Mouse (Mus musculus) B cell, adult 2 months (primary cell): Measurements from ENCODE around the gene Hadha.

Experiments
- DNase-seq, 2 experiments: peaks; one replicate each; pipeline ENCODE4 v3.0.0; 2022

Hadha gene

DNA sequence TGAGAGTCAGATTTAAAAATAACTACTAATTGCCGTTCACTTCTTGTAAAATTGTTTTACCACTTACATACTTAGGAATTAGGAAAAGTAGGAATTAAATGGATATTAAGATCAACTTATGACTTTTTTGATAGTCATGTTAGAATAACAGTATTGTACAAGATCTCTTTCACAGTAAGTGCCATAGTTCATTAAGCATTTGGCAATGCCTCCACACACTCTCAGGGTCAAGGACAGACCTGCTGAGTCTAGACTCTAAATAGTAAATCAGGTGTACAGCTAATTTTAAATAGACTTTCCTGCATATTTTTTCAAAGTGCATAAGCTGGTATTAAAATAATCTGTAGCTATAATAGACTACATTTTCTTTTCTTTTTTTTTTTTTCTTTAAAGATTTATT is 2.5 kb downstream of the Hadha start:
- DNase-seq, result no peak

DNA sequence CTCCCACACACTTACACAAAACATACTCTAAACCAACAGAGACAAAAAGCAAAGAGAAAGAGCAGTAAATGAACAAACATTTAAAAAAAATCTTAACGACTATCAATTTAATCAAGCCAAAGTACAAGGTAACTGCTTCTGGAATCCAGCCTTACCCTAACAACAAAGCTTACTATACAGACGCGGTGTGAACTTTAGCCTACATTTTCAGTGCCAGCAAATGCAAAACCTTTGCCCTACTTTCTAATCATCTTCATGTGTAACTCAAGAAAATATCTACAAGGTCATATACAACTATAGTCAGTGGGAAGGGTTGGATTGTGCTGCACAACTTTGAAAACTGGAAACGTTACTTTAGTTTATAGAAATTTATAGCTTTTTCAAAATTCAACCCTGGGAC is 3.0 kb downstream of the Hadha start:
- DNase-seq, result no peak

DNA sequence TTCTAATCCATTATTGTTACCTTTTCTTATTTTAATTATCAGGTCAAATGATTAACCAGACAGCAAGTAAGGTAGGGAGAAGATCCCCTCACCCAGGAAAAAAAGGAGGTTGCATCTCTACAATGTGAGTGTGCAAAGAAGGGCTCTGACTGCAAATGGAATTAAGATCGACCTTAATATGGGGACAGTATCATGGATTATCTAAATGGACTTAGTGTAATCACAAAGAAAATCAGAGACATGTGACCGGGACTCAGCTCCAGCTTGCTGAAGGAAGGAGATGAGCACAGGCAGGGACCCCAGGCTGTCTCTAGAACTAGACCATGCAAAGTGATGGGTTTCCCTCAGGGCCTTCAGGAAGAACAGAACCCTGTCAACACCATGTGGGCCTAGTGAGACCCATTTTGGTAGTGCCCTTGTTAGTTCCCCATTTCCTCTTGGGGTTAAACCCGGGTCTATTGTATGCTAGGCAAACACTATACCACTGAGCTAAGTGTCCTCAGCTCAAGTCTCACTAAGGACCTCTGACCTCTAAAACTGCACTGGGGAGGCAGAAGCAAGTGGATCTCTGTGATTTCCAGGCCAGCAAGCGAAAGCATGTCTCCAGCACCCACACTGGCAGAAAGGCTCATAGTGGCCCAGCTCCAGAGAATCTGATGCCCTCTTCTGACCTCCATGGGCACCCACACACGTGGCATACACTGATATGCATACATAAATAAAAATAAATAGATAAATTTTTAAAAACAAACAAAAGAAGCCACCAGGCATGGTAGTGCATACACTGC is 6.6 kb downstream of the Hadha start:
- no peak for DNase-seq

DNA sequence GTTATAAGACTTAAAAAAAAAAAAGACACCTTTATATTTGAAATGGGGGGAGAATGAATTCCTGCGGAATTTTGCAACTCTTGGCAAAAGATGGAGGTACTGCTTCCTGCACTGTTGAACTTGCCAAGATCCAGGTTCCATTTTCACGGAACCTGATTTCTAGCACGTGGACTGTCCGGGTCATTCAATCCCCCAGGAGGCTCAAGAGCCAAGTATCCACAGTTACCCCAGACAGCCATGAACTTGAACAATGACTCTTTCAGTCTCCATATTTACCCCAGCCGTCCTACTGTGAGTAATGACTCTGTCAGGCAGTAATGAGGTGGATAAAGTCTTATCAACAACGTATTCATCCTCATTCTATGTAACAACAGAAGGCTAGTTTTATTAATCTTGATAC is 8.4 kb downstream of the Hadha start:
- no peak for DNase-seq

DNA sequence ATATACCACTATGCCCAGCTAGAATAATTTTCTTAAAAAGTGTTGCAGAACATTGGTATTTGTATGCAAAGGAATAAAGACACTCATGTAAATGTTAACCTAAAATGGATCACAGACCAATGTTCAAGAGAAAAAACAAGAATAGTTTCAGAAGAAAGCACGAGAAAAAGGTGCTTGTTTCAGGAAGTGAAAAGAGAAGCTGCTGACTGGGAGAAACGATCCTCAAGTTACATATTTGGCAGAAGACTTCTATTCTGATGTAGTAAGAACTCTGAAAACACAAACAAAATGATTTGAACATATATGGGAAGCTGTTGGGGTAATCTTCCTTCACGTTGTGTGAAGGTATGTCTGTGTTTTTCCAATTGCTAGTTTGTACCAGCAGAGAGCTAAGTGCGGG is 16.8 kb downstream of the Hadha start:
- no peak for DNase-seq

DNA sequence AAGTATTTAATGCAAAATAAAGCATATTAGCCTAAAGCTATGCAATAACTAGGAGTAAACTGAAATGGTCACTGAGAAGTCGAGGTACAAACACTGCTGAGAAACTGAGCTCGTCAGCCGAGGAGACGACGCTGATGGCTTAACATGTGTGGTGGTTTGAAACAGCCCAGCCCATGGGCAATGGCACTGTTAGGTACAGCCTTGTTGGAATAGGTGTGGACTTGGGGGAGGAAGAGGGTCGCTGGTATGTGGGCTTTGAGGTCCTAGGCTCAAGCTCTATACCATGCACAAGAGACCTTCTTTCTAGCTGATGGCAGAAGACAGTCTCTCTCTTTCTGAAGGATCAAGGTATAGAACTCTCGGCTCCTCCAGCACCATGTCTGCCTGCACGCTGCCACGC is 17.7 kb downstream of the Hadha start:
- no peak for DNase-seq

DNA sequence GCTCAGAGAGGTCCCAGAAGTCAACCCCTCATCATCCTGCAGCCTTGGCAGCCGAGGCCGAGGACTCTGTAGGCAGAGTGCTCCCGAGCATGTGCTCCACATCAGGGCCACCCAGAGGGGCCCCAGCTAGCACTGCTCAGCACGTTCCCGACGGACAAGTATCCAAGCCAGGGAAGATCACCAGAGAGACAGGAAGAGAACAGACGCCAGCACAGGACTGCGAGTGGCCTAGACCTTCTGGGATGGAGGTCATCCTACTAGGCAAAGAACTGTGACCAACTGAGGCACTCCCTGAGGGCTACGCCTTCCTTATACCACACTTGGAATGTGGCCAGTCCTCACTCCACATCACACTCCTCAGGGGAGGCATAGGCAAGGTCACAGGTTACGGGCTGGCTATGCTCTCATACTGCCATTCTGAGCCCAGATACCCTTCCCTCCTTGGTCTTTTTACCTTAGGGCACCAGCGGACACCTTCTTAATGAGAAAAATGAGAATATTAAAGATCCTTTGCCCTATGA is 19.2 kb downstream of the Hadha start:
- no peak for DNase-seq

DNA sequence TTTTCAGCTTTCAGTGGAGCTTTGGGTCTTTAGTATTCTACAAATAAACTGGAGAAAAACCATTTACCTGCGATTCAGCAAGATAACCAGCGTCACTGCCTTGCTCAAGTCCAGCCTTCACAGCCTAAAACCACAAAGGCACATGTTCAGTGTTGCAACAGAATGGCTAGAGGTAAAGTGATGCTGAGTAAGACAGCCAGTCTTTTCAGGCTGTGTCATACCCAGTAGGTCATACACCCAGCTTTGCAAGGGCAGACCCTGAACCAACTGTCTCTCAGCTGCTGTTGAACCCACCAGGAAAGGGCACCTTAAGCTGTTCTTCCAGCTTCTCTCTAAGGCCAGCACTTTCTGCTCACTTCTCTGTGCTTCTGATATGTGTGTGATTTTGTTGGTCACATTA is 22.8 kb downstream of the Hadha start:
- DNase-seq, result no peak

DNA sequence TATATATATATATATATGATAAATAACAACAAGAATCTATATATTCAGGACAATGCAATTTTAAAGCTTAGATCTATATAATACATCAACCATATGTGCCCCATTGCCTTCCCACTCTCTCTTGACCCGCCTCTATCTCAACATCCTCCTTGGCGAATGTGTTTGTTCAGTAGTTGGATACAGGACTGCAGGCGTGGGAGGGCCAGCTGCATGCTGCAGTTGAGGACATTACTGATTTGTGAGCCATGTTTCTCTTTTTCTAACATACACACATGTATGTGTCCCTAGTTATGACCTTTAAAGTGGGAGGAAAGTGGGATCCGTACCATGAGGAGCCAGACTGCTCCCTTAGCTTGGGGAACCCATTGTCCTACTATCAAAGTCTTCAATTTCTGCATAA is 23.7 kb downstream of the Hadha start:
- no peak for DNase-seq

DNA sequence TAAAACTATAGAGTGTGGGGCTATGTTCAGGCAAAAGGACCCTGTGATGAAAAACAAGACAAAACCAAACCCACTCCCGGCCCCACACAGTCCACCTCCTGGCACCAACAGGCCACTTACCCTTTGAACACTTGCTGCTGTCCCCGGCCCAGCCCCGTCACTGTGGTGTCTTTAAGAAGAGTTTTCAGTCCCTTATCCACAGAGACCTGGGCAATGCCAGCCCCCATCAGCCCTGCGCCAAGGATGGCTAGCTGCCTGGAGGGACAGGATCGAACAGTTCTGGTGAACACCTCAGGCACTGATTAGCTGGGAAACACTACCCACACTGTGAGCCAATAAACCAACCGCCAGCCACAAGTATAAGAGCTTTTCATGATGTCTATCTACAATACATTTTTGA is 26.3 kb downstream of the Hadha start:
- DNase-seq, result no peak

DNA sequence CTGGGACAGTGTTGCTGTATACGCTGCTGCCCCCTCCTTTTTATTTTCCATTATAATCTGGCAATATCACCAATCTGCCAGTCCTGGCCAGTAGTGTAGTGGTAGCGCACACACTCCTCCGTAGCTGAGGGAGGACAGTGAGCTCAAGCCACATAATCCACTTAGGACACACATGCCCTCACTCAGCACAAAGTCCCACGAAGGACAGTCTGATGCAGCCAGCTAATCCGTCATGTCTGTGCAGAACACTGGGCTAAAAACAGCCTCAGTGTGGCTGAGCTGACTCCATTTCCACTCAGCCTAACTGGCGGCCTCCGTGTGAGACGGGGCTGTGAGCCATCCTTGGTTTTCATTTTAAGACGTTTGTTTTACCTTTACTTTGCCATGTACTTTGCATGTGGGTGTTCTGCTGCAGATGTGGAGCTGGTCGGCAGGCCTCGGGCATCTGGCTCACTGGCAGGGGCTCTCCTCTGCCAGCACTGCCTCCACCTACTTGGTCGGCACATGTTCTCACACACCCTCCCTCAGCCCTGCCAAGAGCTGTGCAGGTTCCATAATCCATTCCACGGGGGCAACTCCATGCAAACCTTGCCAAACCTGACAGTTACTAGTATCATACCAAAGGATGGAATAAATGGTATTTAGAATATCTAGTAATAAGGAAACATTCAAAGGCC is 26.9 kb downstream of the Hadha start:
- no peak for DNase-seq

DNA sequence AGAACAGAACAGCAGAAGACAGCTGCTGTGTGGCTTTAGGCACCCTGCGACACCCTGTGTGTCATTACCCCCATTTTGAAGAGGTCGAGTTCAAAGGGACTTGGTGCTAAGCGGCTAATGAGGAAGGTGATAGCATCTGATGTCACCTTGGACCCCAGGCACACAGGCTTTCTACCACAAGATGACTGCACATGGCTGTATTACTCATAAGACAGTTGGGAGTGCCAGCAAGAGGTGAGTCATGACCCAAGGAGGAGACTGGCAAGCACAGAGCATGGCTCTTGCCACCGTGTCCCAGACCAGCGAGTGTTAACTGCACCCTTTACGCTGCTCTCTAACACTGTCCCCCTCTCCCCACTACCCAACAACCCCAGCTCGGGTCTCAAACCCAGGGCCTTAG is 28.2 kb downstream of the Hadha start:
- no peak for DNase-seq

DNA sequence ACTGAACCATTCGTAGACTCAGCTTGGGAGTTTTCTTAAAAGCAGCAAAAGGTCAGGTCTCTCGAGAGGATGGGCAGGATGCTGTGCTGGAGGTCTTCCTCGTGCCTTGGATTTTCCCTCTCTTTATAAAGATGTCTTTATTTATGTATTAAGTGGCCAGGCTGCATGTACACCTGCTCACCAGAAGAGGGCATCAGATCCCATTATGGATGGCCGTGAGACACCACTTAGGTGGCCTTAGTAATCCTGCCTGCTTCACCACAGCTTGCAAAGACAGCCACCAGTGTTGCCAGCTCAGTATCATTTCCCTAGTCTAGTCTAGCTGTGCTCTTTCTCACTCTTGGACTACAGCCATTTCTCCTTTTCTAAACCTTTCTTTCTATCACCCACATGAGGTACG is 29.4 kb downstream of the Hadha start:
- DNase-seq, result peak; percentile 35 to 42

DNA sequence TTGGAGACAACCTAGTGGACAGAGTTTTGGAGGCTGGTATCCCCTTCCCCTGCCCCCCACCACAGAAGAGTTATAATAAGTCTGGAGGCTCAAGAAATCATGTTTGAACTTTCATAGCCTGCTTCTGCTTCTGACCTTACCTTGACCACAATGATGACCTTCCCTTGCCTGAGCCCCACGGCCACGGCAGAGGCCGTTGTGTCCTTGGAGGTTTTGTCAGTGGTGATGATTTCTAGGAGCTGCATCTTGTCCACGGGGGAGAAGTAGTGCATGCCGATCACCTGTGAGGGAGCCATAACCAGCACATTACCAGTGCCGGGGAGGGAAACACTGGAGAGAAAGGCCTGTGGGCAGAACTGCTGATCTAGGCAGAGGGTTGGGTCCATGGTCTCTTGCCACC is 32.5 kb downstream of the Hadha start:
- DNase-seq, result no peak

DNA sequence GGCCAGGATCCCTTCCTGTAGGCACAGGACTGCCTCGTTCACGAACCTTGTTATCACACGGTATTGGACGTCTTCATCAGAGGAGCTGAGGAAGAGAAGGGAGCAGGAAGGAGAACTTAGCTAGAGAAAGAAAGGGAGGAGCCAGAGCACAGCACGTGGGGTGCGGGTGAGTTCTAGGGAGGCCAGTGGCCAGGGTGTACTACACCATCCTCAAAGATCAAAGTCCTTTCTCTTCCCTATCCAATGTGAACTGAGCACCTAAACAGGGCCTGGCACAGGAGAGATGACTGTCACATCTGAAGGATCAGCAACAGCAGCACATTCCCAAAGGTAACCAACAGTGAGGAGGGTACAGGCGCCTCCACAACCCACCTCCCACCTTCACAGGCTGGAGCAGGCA is 34.9 kb downstream of the Hadha start:
- DNase-seq, result no peak

DNA sequence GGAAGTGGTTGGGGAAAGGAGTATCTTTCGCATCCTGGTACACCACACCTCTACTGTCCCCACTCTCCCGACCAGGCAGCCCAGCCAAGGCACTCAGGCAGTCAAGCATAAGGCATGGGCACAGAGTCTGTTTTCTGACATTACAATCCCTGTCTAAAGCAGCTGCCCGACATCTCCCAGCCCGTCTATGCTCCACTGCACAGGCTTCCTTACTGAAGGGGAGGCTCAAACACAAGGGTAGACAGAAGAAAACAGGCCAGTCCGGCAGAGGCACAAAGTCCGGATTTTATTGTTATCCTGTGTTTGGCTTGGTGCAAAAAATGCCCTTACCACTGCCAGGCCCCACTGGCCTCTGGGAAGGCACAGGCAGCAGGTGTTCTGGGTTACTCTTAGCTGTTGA is 35.8 kb downstream of the Hadha start:
- DNase-seq, result no peak

DNA sequence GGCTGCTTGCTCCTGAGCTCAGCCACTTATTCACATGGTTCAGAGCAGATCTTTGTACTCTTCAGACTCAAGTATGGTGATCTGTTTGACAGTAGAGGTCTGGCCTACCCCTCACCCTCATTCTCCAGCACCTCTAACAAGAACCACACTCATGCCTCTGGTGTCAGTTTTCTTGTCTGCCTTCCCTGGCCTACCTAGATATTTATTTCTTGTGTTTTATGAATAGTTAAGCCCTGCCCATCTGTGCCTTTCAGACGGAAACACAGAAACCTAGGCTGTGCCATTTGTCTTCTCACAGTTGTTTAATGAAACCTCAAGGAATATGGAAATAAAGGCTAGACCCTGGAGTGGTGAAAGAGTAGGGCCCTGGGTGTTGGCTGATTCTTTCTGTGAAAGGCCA is 36.9 kb downstream of the Hadha start:
- no peak for DNase-seq

DNA sequence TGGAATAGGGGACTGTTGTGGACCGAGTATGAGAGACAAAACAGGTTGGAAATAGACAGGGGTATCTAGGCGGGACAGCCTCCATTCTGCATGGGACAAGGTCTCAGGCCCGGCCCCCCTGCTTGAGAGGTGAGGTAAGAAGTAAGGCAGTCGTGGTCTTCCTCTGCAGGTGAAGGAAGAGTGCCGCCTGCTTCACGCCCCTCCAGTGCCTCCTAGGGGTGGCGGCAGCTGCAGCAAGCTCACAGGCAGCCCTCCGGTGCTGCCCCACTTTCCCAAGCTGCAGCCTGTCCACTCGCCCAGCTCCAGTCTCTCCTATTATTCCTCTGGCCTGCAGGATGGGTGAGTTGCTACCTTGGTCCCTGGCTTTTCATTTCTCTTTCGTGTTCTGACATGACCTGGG is 39.2 kb downstream of the Hadha start:
- DNase-seq, result no peak

DNA sequence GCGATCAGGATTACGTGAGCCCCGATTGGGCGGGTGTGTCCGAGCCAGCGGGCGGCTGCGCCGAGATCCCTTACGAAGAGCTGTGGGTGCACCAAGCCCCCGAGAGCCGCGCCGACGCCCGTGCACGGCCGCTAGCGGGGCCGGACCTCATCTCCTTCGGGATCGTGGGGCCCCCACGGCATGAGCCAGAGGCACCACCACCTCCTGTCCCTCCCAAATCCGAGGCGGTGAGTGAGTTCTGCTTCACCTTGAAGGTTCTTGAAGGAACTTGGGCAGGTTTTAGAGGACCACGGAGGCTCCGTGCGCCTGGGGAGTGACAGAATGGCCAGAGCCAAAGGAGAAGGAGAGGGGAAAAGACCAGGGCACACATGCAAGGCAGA is 40.2 kb downstream of the Hadha start:
- no peak for DNase-seq

DNA sequence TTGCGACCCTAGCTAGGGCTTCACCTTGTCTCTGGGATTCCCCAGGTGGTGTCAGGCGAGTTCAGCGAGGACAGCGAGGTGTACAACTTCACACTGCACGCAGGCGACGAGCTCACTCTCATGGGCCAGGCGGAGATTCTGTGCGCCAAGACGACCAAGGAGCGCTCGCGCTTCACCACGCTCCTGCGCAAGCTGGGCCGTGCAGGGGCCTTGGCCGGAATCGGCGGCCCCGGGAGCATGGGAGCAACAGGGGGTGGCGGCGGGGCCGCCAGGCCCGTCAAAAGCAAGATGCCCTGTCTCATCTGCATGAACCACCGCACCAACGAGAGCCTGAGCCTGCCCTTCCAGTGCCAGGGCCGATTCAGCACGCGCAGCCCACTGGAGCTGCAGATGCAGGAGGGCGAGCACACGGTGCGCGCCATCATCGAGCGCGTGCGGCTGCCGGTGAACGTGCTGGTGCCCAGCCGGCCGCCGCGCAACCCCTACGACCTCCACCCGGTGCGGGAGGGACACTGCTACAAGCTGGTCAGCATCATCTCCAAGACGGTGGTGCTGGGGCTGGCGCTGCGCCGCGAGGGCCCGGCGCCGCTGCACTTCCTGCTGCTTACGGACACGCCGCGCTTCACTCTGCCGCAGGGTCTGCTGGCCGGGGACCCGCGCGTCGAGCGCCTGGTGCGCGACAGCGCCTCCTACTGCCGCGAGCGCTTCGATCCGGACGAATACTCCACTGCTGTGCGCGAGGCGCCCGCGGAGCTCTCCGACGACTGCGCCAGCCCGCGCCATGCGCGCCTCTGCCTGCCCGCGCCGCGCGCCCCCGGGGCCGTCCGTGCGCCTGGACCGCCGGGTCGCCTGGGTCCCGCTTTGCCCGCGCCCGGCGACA is 40.8 kb downstream of the Hadha start:
- peak; percentile 61 to 64 for DNase-seq

DNA sequence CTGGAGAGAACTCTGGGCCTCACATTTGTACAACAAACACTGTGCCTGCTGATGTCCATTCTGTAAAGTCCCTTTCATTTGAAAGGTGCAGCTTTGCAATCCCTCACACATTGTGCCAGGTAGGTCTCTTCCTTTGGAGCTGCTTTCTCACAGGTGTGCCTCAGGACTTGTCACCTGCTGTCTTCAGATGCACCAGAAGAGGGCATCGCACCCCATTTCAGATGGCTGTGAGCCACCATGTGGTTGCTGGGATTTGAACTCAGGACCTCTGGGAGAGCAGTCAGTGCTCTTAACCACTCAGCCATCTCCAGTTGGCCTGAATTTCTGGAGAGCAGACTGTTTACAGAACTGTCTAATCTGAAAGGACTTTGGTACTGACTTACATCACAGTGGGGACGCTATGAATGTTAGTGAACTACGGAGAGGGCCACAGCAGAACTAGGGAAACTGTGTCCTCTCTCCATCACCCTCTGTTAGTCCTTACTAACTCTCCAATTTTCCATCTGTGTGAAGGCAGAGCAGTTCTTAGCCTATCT is 42.4 kb downstream of the Hadha start:
- DNase-seq, result no peak

DNA sequence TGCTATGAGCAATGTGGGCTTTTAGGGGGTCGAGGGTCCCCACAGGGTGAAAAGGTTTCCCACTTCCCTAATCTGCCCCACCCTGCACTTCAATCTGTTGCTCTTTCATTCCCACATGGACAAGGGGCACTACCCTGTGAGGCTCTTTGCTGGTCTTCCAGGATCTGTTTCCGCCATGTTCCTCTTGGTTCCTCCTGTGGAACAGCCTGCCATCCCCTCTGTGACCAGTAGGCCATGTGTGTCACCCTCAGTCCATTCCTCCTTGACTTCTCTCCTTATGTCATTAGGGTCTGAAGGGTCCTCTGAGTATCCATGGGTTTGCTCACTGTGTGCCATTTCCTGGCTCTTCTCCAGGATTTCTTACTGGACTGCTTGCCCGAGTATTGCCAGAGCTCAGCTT is 43.2 kb downstream of the Hadha start:
- no peak for DNase-seq

DNA sequence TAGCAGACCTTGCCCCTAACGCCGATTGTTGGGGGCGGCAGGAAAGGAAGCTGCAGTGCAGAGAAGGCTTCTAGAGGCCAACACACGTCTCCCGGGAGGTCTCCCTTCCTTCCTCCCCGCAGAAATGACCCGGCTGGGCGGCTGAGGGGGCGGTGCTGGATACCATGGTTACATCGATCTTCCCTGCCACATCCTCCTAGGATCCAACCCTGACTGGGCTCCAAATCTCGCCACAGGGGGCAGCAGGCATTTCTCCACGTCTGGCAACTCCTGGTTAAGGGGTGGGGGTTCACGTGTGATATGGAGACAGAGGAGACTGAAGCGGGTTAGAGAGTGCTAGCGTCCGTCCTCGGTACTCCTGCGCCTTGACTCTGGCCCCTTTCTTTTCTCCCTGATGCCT is 43.8 kb downstream of the Hadha start:
- no peak for DNase-seq
